Mouse (Mus musculus) lung, postnatal 0 days (tissue): ENCODE results near the gene Sapcd1.

Experiments used
- CTCF ChIP-seq: IDR thresholded peaks from 2 replicates; pipeline ENCODE4 v1.5.1; 2016; ENCODE audit warnings: antibody characterized with exemption, mild to moderate bottlenecking
- EP300 ChIP-seq: IDR thresholded peaks from 2 replicates; pipeline ENCODE4 v1.6.1; 2016; ENCODE audit warnings: antibody characterized with exemption, mild to moderate bottlenecking, control low read depth

- TF ChIP-seq CTCF (no peak), EP300 (no peak)
Measured at GRCm38 (mm10) chr17:35039121-35039873, 11.5 kb upstream of the Sapcd1 start.
